Mouse (Mus musculus): ENCODE data around the gene Ubxn2a. TPM values are rescaled to one million over a fixed set of nuclear protein-coding genes. Genes with fewer than 3 reads are reported as not detected.

Gene Ubxn2a
- polyA plus RNA-seq, 1 experiment from 2014 or later, result 25.8 TPM

DNA sequence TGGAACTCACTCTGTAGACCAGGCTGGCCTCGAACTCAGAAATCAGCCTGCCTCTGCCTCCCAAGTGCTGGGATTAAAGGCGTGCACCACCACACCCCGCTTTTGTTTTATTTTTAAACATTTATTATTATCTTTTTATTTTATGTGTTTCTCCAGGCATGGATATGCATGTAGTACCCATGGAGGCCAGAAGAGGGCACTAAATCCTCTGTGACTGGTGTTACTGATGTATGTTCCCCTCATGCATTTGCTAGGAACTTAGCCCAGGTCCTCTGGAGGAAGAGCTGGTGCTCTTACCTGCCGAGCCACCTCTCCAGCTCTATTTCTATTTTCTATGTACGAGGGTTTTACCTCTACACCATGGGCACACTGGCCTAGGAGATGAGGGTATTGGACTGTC, 51.3 kb downstream of the Ubxn2a start:
- no peaks in the 10 kb centered on the region for H3K27me3 ChIP-seq

DNA sequence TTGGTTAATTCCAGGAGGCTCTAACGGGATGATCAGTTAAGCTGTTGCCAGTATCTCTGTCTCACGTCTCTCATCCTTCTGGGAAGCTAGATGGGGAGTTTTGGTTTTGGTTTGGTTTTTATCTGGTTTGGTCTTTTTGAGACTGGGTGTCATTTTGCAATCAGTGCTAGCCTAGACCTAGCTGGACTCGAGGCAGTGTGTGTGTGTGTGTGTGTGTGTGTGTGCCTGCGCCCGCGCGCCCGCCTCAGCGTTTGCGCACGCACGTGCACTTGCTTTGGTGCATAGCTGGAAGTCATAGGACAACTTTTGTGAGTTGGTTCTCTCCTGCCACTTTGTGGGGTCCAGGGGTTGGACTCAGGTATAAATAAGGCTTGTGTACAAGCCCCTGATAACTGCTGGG, 63.8 kb downstream of the Ubxn2a start:
- ATAC-seq (ENCODE audit: low FRiP score, low read depth), result peak; percentile 35; the same call in 1 of the 2 replicates
- peak overlapping the region; percentile 69 for H3K4me3 ChIP-seq
- peak overlapping the region; percentile 70 for H3K4me2 ChIP-seq (replicated peaks)
- H3K27me3 ChIP-seq, result peaks cover 27% of the 10 kb centered on the region
- H3K9ac ChIP-seq (replicated peaks), result peak overlapping the region; percentile 60
- no peak overlapping the region for H3K27ac ChIP-seq (replicated peaks)
- WGBS, result under 1% methylated on average over 12 of the region's 12 CpGs
- H3K9me3 ChIP-seq, result no peaks in the 10 kb centered on the region
- H3K36me3 ChIP-seq, result no peaks in the 10 kb centered on the region
- peaks cover 16% of the 10 kb centered on the region for H3K4me1 ChIP-seq

More for the DNA sequence above, 51.3 kb downstream of the Ubxn2a start:
- 94% methylated on average over 5 of the region's 5 CpGs for WGBS
- Histone ChIP-seq H3K9ac (replicated peaks) (no peak overlapping the region), H3K4me3 (no peak overlapping the region), H3K9me3 (no peaks in the 10 kb centered on the region), H3K4me2 (replicated peaks) (no peak overlapping the region), H3K27ac (replicated peaks) (no peak overlapping the region), H3K4me1 (peaks cover 2% of the 10 kb centered on the region; the same call in 1 of the 2 replicates), H3K36me3 (peaks cover 34% of the 10 kb centered on the region)
- no peak for ATAC-seq (ENCODE audit: low FRiP score, low read depth)

DNA sequence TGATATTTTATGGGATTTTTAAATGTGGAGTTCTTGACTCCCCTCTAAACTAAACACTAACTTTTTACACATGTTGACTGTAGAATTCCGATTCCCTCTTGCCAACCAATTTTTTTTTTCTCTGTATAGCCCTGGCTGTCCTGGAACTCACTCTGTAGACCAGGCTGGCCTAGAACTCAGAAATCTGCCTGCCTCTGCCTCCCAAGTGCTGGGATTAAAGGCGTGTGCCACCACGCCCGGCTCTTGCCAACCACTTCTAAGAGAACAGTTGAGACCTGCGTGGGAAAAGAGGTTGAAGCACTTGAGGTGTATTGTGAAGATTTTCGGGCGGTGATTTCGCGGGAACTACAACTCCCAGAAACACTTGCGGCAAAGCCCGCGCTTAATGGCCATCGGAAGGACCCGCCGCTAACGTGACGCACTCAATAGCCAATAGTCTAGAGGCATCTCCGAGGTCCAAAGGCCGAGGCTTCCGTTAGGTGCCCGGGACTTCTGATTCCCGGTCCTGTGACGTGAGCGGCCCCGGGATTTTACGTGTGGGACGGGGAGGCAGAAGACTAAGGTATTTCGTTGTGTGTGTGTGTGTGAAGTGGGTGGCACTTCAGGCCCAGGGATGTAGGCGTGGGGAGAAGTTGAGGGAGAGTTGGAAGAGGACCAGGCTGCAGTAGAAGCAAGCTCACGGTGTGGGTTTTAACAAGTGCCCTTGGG, 64.5 kb downstream of the Ubxn2a start, which contains the start of gene Wdcp:
Gene Wdcp, plus strand, starts transcription at position 414 of the 708 bp plus-strand sequence.
- under 1% methylated on average over 30 of the region's 30 CpGs for WGBS
- H3K4me3 ChIP-seq, result peak within 1 kb of the TSS; percentile 69
- peak within 1 kb of the TSS; percentile 60 for H3K9ac ChIP-seq (replicated peaks)
- no peaks in the 10 kb centered on the region for H3K9me3 ChIP-seq
- H3K27ac ChIP-seq (replicated peaks), result no peak within 1 kb of the TSS; the same call in 1 of the 2 replicates
- H3K36me3 ChIP-seq, result no peaks in the 10 kb centered on the region
- H3K27me3 ChIP-seq, result peaks cover 27% of the 10 kb centered on the region
- peak; percentile 93 for ATAC-seq (ENCODE audit: low FRiP score, low read depth)
- peaks cover 16% of the 10 kb centered on the region for H3K4me1 ChIP-seq
- H3K4me2 ChIP-seq (replicated peaks), result peak within 1 kb of the TSS; percentile 70

DNA sequence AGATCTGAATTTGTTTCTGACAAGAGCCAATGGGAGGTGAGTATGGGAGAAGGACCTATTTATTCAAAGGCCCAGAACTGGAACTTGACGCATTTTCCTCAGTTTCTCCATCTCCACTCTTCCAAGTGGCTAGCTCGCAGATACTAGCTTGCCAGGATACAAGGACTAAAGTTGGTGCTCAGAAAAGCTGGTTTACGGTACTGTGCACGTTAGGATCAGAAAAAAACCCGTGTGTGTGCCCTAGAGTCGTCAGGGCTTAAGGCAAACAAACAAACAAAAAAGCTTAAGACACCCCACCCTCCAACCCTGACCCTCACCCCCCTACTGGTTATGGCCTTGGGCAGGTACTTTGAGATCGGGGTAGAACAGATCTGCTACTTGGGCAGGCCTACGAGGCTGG, 65.0 kb downstream of the Ubxn2a start:
- no peak for ATAC-seq (ENCODE audit: low FRiP score, low read depth)
- no peaks in the 10 kb centered on the region for H3K36me3 ChIP-seq
- no peak overlapping the region for H3K4me3 ChIP-seq
- no peaks in the 10 kb centered on the region for H3K9me3 ChIP-seq
- peaks cover 27% of the 10 kb centered on the region for H3K27me3 ChIP-seq
- no peak overlapping the region for H3K4me2 ChIP-seq (replicated peaks)
- peaks cover 16% of the 10 kb centered on the region for H3K4me1 ChIP-seq
- H3K9ac ChIP-seq (replicated peaks), result no peak overlapping the region
- 85% methylated on average over 8 of the region's 8 CpGs for WGBS
- no peak overlapping the region for H3K27ac ChIP-seq (replicated peaks)

DNA sequence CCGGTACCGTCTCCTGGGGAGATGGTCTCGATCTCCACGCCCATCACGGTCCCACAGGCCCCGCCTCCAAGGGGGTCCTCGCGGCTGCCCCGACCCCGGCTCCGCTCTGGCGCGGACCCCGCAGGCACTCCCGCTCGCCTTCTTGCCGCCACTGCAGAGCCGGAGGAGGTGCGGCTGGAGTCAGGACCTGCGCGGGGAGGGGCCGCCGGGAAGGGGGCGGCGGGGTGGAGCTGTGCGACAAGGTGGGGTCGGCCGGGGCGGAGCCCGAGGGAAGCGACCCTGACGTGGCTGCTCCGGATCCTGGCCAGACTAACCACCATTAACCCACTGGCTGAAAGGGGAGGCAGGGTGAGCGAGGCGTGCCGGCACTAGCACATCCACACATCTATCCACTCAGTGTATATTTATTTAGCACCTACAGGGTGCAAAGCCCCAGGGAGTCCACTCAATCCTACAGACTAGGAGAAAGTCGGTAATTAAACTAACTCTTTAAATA, 66.1 kb downstream of the Ubxn2a start, which contains the start of gene Fkbp1b:
Gene Fkbp1b, minus strand, starts transcription at position 200 of the 496 bp plus-strand sequence.
- Histone ChIP-seq H3K4me3 (peak within 1 kb of the TSS; percentile 80), H3K27ac (replicated peaks) (no peak within 1 kb of the TSS), H3K27me3 (peaks cover 27% of the 10 kb centered on the region), H3K4me2 (replicated peaks) (peak within 1 kb of the TSS; percentile 81), H3K4me1 (peaks cover 16% of the 10 kb centered on the region), H3K9ac (replicated peaks) (peak within 1 kb of the TSS; percentile 69), H3K36me3 (no peaks in the 10 kb centered on the region), H3K9me3 (no peaks in the 10 kb centered on the region)
- peak; percentile 73 for ATAC-seq (ENCODE audit: low FRiP score, low read depth)
- under 1% methylated on average over 37 of the region's 37 CpGs for WGBS

DNA sequence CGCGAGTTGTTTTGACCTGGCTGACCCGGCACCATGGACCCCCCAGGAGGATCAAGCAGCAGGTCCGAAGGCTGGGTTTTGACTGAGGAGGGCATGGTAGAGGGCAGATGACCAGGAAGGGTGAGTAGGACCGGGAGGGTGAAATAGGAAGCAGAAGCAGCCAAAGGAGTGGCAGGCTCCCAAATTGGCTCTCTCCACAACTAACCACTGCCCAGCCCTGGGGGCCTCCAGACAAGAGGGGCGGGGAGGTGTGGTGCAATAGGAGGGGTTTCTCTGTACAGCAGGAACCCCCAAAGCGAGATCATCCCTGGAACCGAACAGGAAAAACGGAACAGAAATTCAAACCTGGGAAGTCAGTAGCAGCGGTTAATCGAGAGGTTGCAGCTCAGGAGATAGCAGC, 66.8 kb downstream of the Ubxn2a start:
- H3K27me3 ChIP-seq, result peaks cover 27% of the 10 kb centered on the region
- H3K27ac ChIP-seq (replicated peaks), result no peak overlapping the region
- peak overlapping the region; percentile 81 for H3K4me2 ChIP-seq (replicated peaks)
- peak overlapping the region; percentile 69 for H3K9ac ChIP-seq (replicated peaks)
- 1% methylated on average over 11 of the region's 11 CpGs for WGBS
- H3K4me1 ChIP-seq, result peaks cover 16% of the 10 kb centered on the region
- H3K4me3 ChIP-seq, result peak overlapping the region; percentile 80
- H3K9me3 ChIP-seq, result no peaks in the 10 kb centered on the region
- no peak for ATAC-seq (ENCODE audit: low FRiP score, low read depth)
- no peaks in the 10 kb centered on the region for H3K36me3 ChIP-seq

DNA sequence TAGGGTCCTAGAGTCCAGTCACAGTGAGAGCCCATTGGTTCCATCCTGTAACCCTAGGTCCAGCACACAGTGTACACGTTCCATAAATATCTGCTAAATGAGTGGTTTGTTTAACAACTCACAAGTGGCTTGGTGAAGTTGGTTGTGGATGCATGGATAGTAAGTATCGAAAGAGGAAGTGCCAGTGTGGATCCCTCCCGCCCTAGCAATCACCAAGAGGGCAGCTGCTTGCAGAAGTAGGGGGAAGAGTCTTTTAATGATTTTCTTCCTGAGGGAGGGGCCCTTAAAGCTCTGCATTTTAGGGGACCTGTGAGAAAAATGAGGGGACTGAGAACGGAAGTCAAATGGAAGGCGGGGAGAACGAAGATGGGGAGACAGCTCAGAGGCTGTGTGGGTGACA, 67.5 kb downstream of the Ubxn2a start:
- ATAC-seq (ENCODE audit: low FRiP score, low read depth), result no peak
- 58% methylated on average over 6 of the region's 6 CpGs for WGBS

DNA sequence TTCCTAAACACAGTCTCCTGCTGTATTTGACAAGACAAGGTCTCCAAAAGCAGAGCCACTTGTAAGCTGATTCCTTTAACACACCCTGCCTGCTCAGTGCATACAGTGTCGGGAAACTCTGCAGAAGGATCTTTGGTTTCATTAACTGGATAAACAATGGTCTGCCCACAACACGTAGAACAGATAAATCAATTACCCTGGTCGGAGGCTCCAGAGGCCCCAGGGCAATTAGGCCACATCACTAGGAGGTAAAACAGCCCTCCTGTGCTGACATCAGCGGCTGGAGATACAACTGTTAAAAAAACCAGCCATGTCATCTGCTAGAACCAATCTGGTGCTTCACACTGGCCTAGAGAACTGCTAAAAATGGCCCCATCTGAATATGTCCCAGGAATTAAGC, 70.5 kb downstream of the Ubxn2a start:
- H3K4me3 ChIP-seq, result no peak overlapping the region
- H3K9me3 ChIP-seq, result no peaks in the 10 kb centered on the region
- no peak overlapping the region for H3K27ac ChIP-seq (replicated peaks)
- 60% methylated on average over 4 of the region's 4 CpGs for WGBS
- no peak for ATAC-seq (ENCODE audit: low FRiP score, low read depth)
- H3K4me1 ChIP-seq, result peaks cover 5% of the 10 kb centered on the region; the same call in 1 of the 2 replicates
- H3K36me3 ChIP-seq, result no peaks in the 10 kb centered on the region
- no peak overlapping the region for H3K4me2 ChIP-seq (replicated peaks)
- H3K27me3 ChIP-seq, result peaks cover 20% of the 10 kb centered on the region
- no peak overlapping the region for H3K9ac ChIP-seq (replicated peaks)

More for the DNA sequence above, 67.5 kb downstream of the Ubxn2a start:
- Histone ChIP-seq H3K4me3 (no peak overlapping the region), H3K27ac (replicated peaks) (no peak overlapping the region), H3K4me1 (peaks cover 16% of the 10 kb centered on the region), H3K9me3 (no peaks in the 10 kb centered on the region), H3K4me2 (replicated peaks) (no peak overlapping the region), H3K9ac (replicated peaks) (no peak overlapping the region), H3K36me3 (no peaks in the 10 kb centered on the region), H3K27me3 (peaks cover 27% of the 10 kb centered on the region)

Other genes with a start within 250 kb of the Ubxn2a start
- gene Fam228a, start 169.3 kb downstream of the Ubxn2a start, polyA plus RNA-seq (2016; fragmentation: Nextera tagmentation; extraction: Ambion mirVana), result 0.63 and 0.65 TPM in 2 replicates
- 5.7 and 5.9 TPM in 2 replicates for gene Pfn4, start 138.7 kb downstream of the Ubxn2a start, polyA plus RNA-seq (2016; fragmentation: Nextera tagmentation; extraction: Ambion mirVana)
- gene Fam228b, start 138.4 kb downstream of the Ubxn2a start, polyA plus RNA-seq (2016; fragmentation: Nextera tagmentation; extraction: Ambion mirVana), result 4.2 TPM in 2 replicates
- 326 and 358 TPM in 2 replicates for gene Sf3b6, start 90.2 kb downstream of the Ubxn2a start, polyA plus RNA-seq (2016; fragmentation: Nextera tagmentation; extraction: Ambion mirVana)
- gene Fkbp1b, start 66.1 kb downstream of the Ubxn2a start, polyA plus RNA-seq (2016; fragmentation: Nextera tagmentation; extraction: Ambion mirVana), result 8.4 and 13.7 TPM in 2 replicates
- gene Wdcp, start 64.4 kb downstream of the Ubxn2a start, polyA plus RNA-seq (2016; fragmentation: Nextera tagmentation; extraction: Ambion mirVana), result 17.3 and 19.3 TPM in 2 replicates
- gene Mfsd2b, start 33.3 kb downstream of the Ubxn2a start, polyA plus RNA-seq (2016; fragmentation: Nextera tagmentation; extraction: Ambion mirVana), result 2.1 and 2.6 TPM in 2 replicates
- gene Atad2b, start 9.6 kb upstream of the Ubxn2a start, polyA plus RNA-seq (2016; fragmentation: Nextera tagmentation; extraction: Ambion mirVana), result 24.8 and 26.7 TPM in 2 replicates

Data from midbrain, embryonic 12.5 days (tissue).